Mouse (Mus musculus): ENCODE results near the gene Pdgfa. TPM values are rescaled to one million over a fixed set of nuclear protein-coding genes. Genes with fewer than 3 reads are reported as not detected.

Gene Pdgfa
- polyA plus RNA-seq, 1 experiment from 2014 or later: 10.9 TPM

DNA sequence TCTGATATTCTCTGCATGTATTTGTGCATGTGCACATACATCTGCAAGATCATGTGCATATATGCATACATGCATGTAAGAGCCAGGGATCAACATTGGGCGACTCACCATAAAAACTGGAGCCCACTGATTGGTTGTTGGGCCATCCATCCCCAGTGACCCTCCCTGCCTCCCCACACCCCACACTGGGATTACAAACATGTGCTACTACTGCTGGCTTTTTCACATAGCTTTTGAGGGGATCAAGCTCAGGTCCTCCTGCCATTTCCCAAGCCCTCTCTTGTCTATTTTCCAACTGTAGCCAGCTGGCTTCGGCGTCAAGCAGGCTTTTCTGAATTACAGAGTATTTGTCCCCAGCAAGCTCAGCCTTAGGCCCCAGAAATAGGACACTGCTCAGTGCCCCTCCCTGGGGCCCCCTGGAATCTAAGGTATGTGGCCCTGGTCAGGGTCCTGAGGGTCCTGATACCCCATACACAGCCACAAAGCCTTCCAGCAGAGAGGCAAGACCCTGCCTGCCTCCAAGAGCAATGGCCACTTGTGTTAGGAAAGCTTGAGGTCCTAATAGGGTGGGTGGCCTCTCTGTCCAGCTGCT is 58.5 kb downstream of the Pdgfa start:
- no peaks in the 10 kb centered on the region for H3K4me1 ChIP-seq (replicated peaks; ENCODE audit: control insufficient read depth, insufficient read depth, low read length)
- DNase-seq (ENCODE audit: low spot score) (no peak), ATAC-seq (ENCODE audit: low FRiP score) (no peak)
- no peak overlapping the region for H3K4me3 ChIP-seq (ENCODE audit: low read depth, low read length)
- no peak overlapping the region for H3K4me2 ChIP-seq (replicated peaks; ENCODE audit: low read depth, low read length)
- no peaks in the 10 kb centered on the region for H3K9me3 ChIP-seq (ENCODE audit: control insufficient read depth, low read length)
- no peak overlapping the region for H3K9ac ChIP-seq (ENCODE audit: low read depth, low read length)
- no peak overlapping the region for H3K27ac ChIP-seq (ENCODE audit: low read depth, low read length)
- H3K27me3 ChIP-seq (ENCODE audit: control insufficient read depth, insufficient read depth, low read length): no peaks in the 10 kb centered on the region
- 65% methylated on average over 3 of the region's 3 CpGs for WGBS
- no peaks in the 10 kb centered on the region for H3K36me3 ChIP-seq (ENCODE audit: control insufficient read depth, insufficient read depth, low read length)

DNA sequence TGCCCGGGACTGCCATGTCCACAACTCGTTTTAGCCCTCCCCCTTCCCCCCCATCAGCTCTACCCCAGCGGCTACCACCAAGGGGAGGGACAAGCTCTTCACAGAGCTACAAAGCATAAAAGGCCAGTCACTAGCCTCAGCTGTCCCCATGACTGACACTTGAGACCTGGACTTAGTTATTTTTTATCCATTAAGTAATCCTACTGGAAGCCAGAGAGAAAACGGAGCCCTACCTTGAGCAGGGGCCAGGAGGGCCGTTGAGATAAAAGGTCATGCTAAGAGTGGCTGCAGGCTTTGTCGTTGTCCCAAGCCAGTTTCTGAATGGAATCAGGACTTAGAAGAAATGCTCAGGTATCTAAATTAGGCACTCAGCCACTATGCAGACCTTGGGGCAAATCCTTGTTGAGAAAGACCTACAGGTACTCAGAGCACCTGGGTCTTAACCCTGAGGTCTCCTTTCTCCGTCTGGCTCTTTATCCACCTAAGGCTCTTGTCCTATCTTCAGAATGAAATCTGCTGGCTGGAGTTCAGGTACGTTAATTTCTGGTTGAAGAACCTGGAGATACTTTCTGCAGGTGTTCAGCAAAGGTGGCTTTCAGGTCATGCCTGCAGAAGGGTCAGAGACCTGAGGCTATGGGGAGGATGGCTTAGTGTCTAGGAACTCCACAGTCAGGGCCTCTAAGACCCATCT is 60.6 kb downstream of the Pdgfa start:
- Histone ChIP-seq H3K27me3 (ENCODE audit: control insufficient read depth, insufficient read depth, low read length) (peaks cover 3% of the 10 kb centered on the region; the same call in 1 of the 2 replicates), H3K4me3 (ENCODE audit: low read depth, low read length) (no peak overlapping the region), H3K4me2 (replicated peaks; ENCODE audit: low read depth, low read length) (no peak overlapping the region), H3K4me1 (replicated peaks; ENCODE audit: control insufficient read depth, insufficient read depth, low read length) (peaks cover 7% of the 10 kb centered on the region), H3K27ac (ENCODE audit: low read depth, low read length) (no peak overlapping the region), H3K36me3 (ENCODE audit: control insufficient read depth, insufficient read depth, low read length) (no peaks in the 10 kb centered on the region), H3K9me3 (ENCODE audit: control insufficient read depth, low read length) (no peaks in the 10 kb centered on the region), H3K9ac (ENCODE audit: low read depth, low read length) (no peak overlapping the region)
- DNase-seq (ENCODE audit: low spot score) (no peak), ATAC-seq (ENCODE audit: low FRiP score) (no peak)
- WGBS: 77% methylated on average over 8 of the region's 8 CpGs

DNA sequence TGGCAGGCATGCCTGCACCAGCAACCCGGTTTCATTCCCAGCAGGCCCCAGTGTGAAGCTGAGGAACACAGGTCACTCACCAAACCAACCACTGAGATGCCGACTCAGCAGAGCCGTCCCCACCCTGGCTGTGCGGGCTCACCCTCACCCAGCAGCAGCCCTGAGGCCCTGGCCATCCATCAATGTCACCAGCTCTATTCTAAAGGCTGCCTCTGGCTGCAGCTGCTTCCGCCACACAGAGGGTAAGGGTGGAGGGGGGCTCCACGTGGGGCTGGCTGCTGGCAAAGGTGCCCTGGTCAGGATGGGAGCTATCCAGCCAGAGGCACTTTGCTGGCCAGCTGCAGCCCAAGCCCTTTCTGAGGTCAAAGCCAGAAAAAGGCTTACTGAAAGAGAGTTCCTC is 62.6 kb downstream of the Pdgfa start:
- H3K4me2 ChIP-seq (replicated peaks; ENCODE audit: low read depth, low read length): no peak overlapping the region
- H3K27ac ChIP-seq (ENCODE audit: low read depth, low read length): no peak overlapping the region; the same call in 1 of the 2 replicates
- no peaks in the 10 kb centered on the region for H3K36me3 ChIP-seq (ENCODE audit: control insufficient read depth, insufficient read depth, low read length)
- H3K4me1 ChIP-seq (replicated peaks; ENCODE audit: control insufficient read depth, insufficient read depth, low read length): peaks cover 7% of the 10 kb centered on the region
- H3K27me3 ChIP-seq (ENCODE audit: control insufficient read depth, insufficient read depth, low read length): peaks cover 3% of the 10 kb centered on the region; the same call in 1 of the 2 replicates
- peak; percentile 75 for DNase-seq (ENCODE audit: low spot score)
- H3K4me3 ChIP-seq (ENCODE audit: low read depth, low read length): no peak overlapping the region
- H3K9me3 ChIP-seq (ENCODE audit: control insufficient read depth, low read length): no peaks in the 10 kb centered on the region
- no peak overlapping the region for H3K9ac ChIP-seq (ENCODE audit: low read depth, low read length)
- peak; percentile 83 for ATAC-seq (ENCODE audit: low FRiP score)
- WGBS: 13% methylated on average over 6 of the region's 6 CpGs

DNA sequence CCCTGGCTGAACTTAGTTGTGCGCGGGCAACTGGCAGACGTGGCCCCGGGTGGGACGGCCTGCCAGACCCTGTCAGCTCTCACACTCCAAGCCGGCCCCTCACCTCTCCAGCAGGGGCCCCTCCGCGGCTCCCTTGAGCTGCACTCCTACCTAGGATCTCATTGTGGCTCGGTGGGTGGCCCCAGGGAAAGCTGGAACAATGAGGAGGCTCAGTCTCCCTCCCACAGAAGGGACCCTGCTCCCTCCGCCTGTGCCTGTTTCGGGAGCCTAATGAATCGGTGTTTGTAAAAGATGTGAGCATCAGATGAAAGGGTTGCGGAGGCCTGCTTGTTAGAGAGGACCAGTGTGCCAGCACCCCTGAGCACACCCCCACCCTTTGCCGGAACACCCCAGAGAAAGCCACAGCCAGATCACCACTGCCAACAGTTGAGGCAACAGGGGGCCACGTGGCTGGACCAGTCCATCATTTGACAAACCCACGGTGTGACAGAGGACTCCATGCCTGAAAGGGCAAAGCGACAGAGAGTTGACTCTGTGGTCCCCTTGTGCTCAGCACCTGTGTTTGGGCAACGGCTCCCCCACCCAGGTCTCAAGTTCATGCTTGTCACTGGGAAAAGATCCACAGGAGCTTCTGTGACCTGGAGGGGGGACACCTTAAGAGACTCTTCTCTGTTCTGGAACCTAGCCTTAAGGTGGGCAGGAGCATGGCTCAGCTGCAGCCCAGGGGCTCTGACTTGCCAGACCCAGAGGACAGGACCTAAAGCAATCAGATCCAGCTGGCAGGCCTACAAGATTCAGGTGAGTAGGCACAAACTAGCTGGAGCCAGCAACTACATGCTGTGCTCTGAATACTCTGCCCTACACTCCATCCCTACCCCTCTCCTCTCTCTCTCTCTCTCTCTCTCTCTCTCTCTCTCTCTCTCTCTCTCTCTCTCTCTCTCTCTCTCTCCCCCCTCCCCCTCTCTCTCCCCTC is 64.4 kb downstream of the Pdgfa start:
- Histone ChIP-seq H3K36me3 (ENCODE audit: control insufficient read depth, insufficient read depth, low read length) (no peaks in the 10 kb centered on the region), H3K4me3 (ENCODE audit: low read depth, low read length) (no peak overlapping the region), H3K9me3 (ENCODE audit: control insufficient read depth, low read length) (no peaks in the 10 kb centered on the region), H3K4me1 (replicated peaks; ENCODE audit: control insufficient read depth, insufficient read depth, low read length) (peaks cover 7% of the 10 kb centered on the region), H3K9ac (ENCODE audit: low read depth, low read length) (no peak overlapping the region), H3K4me2 (replicated peaks; ENCODE audit: low read depth, low read length) (peak overlapping the region; percentile 14; the same call in 1 of the 2 replicates), H3K27me3 (ENCODE audit: control insufficient read depth, insufficient read depth, low read length) (peaks cover 3% of the 10 kb centered on the region; the same call in 1 of the 2 replicates), H3K27ac (ENCODE audit: low read depth, low read length) (no peak overlapping the region)
- WGBS: 6% methylated on average over 18 of the region's 18 CpGs
- DNase-seq (ENCODE audit: low spot score) (peak; percentile 41), ATAC-seq (ENCODE audit: low FRiP score) (no peak)

DNA sequence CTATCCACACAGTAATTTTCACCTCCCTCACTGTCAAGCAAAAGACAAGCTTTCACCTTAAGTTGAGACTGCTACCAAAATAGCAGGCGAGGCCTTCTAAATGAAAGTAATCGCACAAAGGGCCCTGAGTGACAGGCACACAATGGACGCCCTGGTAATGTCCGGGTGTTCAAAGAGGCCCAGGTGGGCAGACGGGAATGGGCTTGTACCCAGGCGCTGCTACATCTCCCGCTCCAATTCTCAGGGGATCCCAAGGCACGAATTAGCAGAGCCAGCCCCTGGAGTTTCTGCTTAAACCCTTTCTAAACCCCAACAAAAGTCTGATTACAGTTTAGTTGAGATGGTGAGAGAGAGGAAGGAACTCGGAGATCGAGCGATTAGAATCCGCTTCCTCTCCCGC is 65.3 kb downstream of the Pdgfa start:
- H3K36me3 ChIP-seq (ENCODE audit: control insufficient read depth, insufficient read depth, low read length): no peaks in the 10 kb centered on the region
- H3K27me3 ChIP-seq (ENCODE audit: control insufficient read depth, insufficient read depth, low read length): peaks cover 3% of the 10 kb centered on the region; the same call in 1 of the 2 replicates
- no peaks in the 10 kb centered on the region for H3K9me3 ChIP-seq (ENCODE audit: control insufficient read depth, low read length)
- H3K9ac ChIP-seq (ENCODE audit: low read depth, low read length): no peak overlapping the region
- no peak for DNase-seq (ENCODE audit: low spot score)
- peaks cover 7% of the 10 kb centered on the region for H3K4me1 ChIP-seq (replicated peaks; ENCODE audit: control insufficient read depth, insufficient read depth, low read length)
- no peak for ATAC-seq (ENCODE audit: low FRiP score)
- H3K4me3 ChIP-seq (ENCODE audit: low read depth, low read length): no peak overlapping the region
- no peak overlapping the region for H3K27ac ChIP-seq (ENCODE audit: low read depth, low read length)
- WGBS: 11% methylated on average over 13 of the region's 13 CpGs
- H3K4me2 ChIP-seq (replicated peaks; ENCODE audit: low read depth, low read length): peak overlapping the region; percentile 14; the same call in 1 of the 2 replicates

DNA sequence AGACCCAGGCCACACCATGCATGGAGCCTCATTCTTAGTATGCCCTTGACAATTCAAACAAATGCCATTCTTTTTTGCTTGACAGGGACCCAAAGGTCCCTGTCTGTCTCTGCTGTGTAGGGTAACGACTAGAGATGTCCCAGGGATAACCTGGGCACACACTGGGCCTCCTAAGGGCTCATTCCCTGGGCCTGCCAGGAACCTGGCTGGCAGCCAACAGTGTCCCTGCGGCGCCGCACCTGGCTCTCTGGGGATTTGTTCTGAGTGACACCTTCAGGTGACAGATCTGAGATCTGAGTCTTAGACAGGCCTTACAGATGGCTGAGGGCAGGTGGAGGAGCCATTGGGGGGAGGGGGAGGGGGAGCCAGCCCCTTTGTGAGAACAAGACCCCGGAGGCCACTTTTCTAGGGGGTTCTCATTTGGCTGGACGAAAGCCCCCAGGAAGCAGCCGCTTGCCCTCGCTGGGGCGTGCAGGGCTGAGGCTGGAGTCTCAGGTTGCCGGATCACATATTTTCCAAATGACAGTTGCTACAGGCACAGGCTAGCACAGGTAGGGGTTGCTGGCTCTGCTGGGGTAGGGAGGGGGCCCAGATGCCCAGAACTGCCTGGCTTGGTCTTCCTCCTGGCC is 67.2 kb downstream of the Pdgfa start:
- WGBS: 69% methylated on average over 10 of the region's 10 CpGs

More for the DNA sequence above, 67.2 kb downstream of the Pdgfa start:
- DNase-seq (ENCODE audit: low spot score) (no peak), ATAC-seq (ENCODE audit: low FRiP score) (no peak)
- H3K4me2 ChIP-seq (replicated peaks; ENCODE audit: low read depth, low read length): no peak overlapping the region
- no peak overlapping the region for H3K4me3 ChIP-seq (ENCODE audit: low read depth, low read length)
- H3K9me3 ChIP-seq (ENCODE audit: control insufficient read depth, low read length): no peaks in the 10 kb centered on the region
- no peaks in the 10 kb centered on the region for H3K36me3 ChIP-seq (ENCODE audit: control insufficient read depth, insufficient read depth, low read length)
- H3K27me3 ChIP-seq (ENCODE audit: control insufficient read depth, insufficient read depth, low read length): peaks cover 3% of the 10 kb centered on the region; the same call in 1 of the 2 replicates
- H3K27ac ChIP-seq (ENCODE audit: low read depth, low read length): no peak overlapping the region
- H3K9ac ChIP-seq (ENCODE audit: low read depth, low read length): no peak overlapping the region
- peaks cover 7% of the 10 kb centered on the region for H3K4me1 ChIP-seq (replicated peaks; ENCODE audit: control insufficient read depth, insufficient read depth, low read length)

Other genes starting within 250 kb of the Pdgfa start
- 26.4 and 27.9 TPM in 2 replicates for gene Fam20c, start 242.9 kb downstream of the Pdgfa start, polyA plus RNA-seq (2014; fragmentation: Nextera tagmentation; extraction: Ambion mirVana)
- 0.40 TPM in 1 of 2 replicates, not detected in the other for gene Gm5294, start 177.3 kb downstream of the Pdgfa start, polyA plus RNA-seq (2014; fragmentation: Nextera tagmentation; extraction: Ambion mirVana)
- gene Prkar1b, start 152.6 kb upstream of the Pdgfa start, polyA plus RNA-seq (2014; fragmentation: Nextera tagmentation; extraction: Ambion mirVana): 19.9 and 26.4 TPM in 2 replicates
- 5.3 and 7.2 TPM in 2 replicates for gene Dnaaf5, start 152.9 kb upstream of the Pdgfa start, polyA plus RNA-seq (2014; fragmentation: Nextera tagmentation; extraction: Ambion mirVana)
- 38.4 and 43.8 TPM in 2 replicates for gene Sun1, start 203.3 kb upstream of the Pdgfa start, polyA plus RNA-seq (2014; fragmentation: Nextera tagmentation; extraction: Ambion mirVana)

Measured in hindbrain, embryonic 11.5 days (tissue).